Mouse (Mus musculus): Measurements from ENCODE around the gene Dlst.

Gene Dlst

GRCm38 (mm10) chr12:85182898-85183297, 72.3 kb downstream of the Dlst start:
- DNase-seq, result no peak

- no peak for DNase-seq
Measured at GRCm38 (mm10) chr12:85184118-85184517, 73.5 kb downstream of the Dlst start.

Data from cerebellum, adult 9-10 months (tissue).